Mouse (Mus musculus) left cerebral cortex, postnatal 25 days (tissue): ENCODE measurements around the gene Vmn2r109. TPM values are rescaled to one million over a fixed set of nuclear protein-coding genes. Genes with fewer than 3 reads are reported as not detected.
"Not testable (repeated sequence)": the region's sequence is repeated elsewhere in the genome, so short reads cannot be mapped to it uniquely, and the experiment has no call there.

ENCODE experiments used
- DNase-seq, 2 experiments: peaks; one replicate each; pipeline ENCODE4 v3.0.0; 2022; ENCODE audit warnings: low spot score in 2 of 2, mixed read lengths in 1 of 2
- intact Hi-C: fragments of 180-260 bp; cut with DNase I; formaldehyde crosslinking; loops from one replicate; pipeline ENCODE4 v1.15.1; 2025
- total RNA-seq, 2 experiments: library from RNA; stranded (reverse); gene quantifications; 2 replicates each; pipeline ENCODE4 v1.2.3; 2021

Vmn2r109 gene
- not detected for total RNA-seq

DNA sequence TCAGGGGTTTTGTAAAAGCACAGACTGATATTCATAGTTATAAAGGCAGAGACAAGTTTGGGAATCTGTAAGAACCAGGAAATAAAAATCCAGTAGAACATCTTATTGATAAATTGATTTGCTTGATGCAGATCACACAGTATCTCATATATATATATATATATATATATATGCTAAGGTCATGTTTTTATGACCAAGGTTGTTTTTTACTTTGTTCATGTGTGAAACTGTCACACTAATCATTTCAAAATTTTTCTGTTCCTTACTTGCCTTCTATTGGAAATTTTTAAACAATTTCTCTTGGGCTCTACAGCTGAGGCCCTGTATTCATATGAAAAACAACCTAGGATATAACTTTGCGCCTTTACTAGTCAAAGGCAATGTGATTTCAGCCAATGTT is at the start of gene Vmn2r109:
TSS of gene Vmn2r109 (minus strand) at position 101 of the 400 bp plus-strand sequence.
- intact Hi-C loops, result no loop called here
- DNase-seq, result no peak

DNA sequence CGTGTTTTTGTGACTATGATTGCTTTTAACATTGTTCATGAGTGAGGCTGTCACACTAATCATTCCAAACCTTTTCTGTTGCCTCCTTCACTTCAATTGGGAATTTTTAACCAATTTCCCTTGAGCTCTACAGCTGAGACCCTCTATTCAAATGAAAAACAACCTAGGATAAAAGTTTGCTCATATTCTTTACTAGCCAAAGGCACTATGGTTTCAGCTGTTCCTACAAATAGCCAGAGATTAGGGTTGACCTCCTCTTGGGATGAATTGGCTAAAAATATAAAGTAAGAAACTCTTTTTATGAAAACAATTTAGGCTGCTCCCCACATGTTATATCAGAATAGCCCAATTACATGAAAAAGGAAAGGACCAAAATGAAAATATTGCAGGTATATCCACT is 31.8 kb upstream of the Vmn2r109 start, which contains the start of gene Vmn2r110:
TSS of gene Vmn2r110 (minus strand) at position 101 of the 400 bp plus-strand sequence.
- intact Hi-C loops, result no loop called here
- DNase-seq, result no peak

DNA sequence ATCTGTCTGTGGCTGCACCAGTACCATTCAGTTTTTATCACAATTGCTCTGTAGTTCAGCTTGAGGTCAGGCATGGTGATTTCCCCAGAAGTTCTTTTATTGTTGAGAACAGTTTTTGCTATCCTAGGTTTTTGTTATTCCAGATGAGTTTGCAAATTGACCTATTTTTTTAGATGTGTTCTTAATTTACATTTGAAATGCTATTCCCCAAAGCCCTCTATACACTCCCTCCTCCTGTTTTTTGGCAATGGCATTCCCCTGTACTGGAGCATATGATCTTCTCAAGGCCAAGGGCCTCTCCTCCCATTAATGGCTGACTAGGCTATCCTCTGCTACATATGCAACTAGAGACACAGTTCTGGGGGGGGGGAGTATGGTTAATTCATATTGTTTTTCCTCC is 56.3 kb downstream of the Vmn2r109 start:
- intact Hi-C loops, DNase-seq: not testable (repeated sequence)

DNA sequence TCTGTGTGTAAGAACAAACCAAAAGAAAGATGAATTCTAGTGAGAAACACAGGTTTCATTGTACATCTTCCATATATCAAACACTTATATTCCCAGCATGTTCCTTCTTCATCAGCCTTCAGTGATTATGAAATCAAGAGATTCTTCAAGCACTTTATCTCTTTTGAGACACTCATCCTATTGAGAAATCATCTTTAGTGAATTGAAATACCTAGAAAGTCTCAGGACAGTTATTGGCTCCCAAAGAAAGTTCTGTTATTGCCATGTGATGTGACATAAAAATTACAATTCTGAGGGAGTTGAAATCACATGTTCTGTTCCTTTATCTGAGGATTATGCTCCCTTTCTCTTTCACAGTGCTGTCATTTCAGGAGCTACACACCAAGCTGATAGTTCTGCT is 66.7 kb downstream of the Vmn2r109 start, which contains the start of gene Vmn1r225:
TSS of gene Vmn1r225 (plus strand) at position 301 of the 400 bp plus-strand sequence.
- intact Hi-C loops, result no loop called here

More for the DNA sequence above, 66.7 kb downstream of the Vmn2r109 start, which contains the start of gene Vmn1r225:
- no peak for DNase-seq

Other genes with a start within 250 kb of the Vmn2r109 start
- gene Vmn2r107, start 219.5 kb downstream of the Vmn2r109 start, total RNA-seq, result not detected
- gene Vmn1r224, start 150.6 kb downstream of the Vmn2r109 start, total RNA-seq, result not detected
- not detected for gene Vmn2r108, start 83.4 kb downstream of the Vmn2r109 start, total RNA-seq
- not detected for gene Vmn1r225, start 66.6 kb downstream of the Vmn2r109 start, total RNA-seq
- not detected for gene Vmn2r110, start 31.7 kb upstream of the Vmn2r109 start, total RNA-seq
- not detected for gene Fpr-rs3, start 60.1 kb upstream of the Vmn2r109 start, total RNA-seq
- not detected for gene Vmn1r226, start 118.1 kb upstream of the Vmn2r109 start, total RNA-seq
- not detected for gene Vmn1r227, start 165.1 kb upstream of the Vmn2r109 start, total RNA-seq
- not detected for gene Vmn1r228, start 221.4 kb upstream of the Vmn2r109 start, total RNA-seq
- under 1 TPM; 0.07 to 0.09 TPM for gene Vmn1r229, start 246.8 kb upstream of the Vmn2r109 start, total RNA-seq